Mouse (Mus musculus): ENCODE measurements around the gene Zfp771. TPM values are rescaled to one million over a fixed set of nuclear protein-coding genes. Genes with fewer than 3 reads are reported as not detected.
A peak's percentile ranks its signal among the peaks of the same experiment; 100 is the strongest.

The Zfp771 gene
- polyA plus RNA-seq, 1 experiment from 2014 or later, result 15.5 TPM

GRCm38 (mm10) chr7:127271093-127271492 lies 27.0 kb downstream of the Zfp771 start:
- TF ChIP-seq EP300 (IDR thresholded peaks at IDR 0.05; ENCODE audit: low read depth) (no peak), CTCF (IDR thresholded peaks at IDR 0.05; ENCODE audit: low read depth) (no peak)
- Histone ChIP-seq H3K27me3 (ENCODE audit: insufficient read depth, low read length) (no peaks in the 10 kb centered on the region), H3K9ac (replicated peaks) (peak overlapping the region; percentile 53), H3K4me1 (ENCODE audit: insufficient read depth) (peaks cover 11% of the 10 kb centered on the region; the same call in 1 of the 2 replicates), H3K4me2 (ENCODE audit: low read depth, low read length) (peak overlapping the region; percentile 96), H3K4me3 (ENCODE audit: low read depth, low read length) (peak overlapping the region; percentile 87), H3K27ac (ENCODE audit: low read depth) (peak overlapping the region; percentile 73), H3K36me3 (replicated peaks; ENCODE audit: insufficient read depth, low read length) (peaks cover 9% of the 10 kb centered on the region), H3K9me3 (ENCODE audit: low read length) (peaks cover 6% of the 10 kb centered on the region; the same call in 1 of the 2 replicates)
- ATAC-seq (no peak), DNase-seq (no peak)
- WGBS (ENCODE audit: insufficient replicate concordance), result 84% methylated on average over 4 of the region's 4 CpGs

GRCm38 (mm10) chr7:127272566-127272965 lies 28.5 kb downstream of the Zfp771 start:
- 79% methylated on average over 15 of the region's 15 CpGs for WGBS (ENCODE audit: insufficient replicate concordance)

GRCm38 (mm10) chr7:127273118-127273923 lies 29.2 kb downstream of the Zfp771 start:
- Histone ChIP-seq H3K4me1 (ENCODE audit: insufficient read depth) (peaks cover 18% of the 10 kb centered on the region), H3K36me3 (replicated peaks; ENCODE audit: insufficient read depth, low read length) (peaks cover 9% of the 10 kb centered on the region), H3K4me3 (ENCODE audit: low read depth, low read length) (peak overlapping the region; percentile 87), H3K9me3 (ENCODE audit: low read length) (peaks cover 4% of the 10 kb centered on the region; the same call in 1 of the 2 replicates), H3K27ac (ENCODE audit: low read depth) (peak overlapping the region; percentile 94), H3K9ac (replicated peaks) (peak overlapping the region; percentile 98), H3K4me2 (ENCODE audit: low read depth, low read length) (peak overlapping the region; percentile 96), H3K27me3 (ENCODE audit: insufficient read depth, low read length) (no peaks in the 10 kb centered on the region)
- ATAC-seq (peak; percentile 12), DNase-seq (peak; percentile 37)
- WGBS (ENCODE audit: insufficient replicate concordance), result 10% methylated on average over 41 of the region's 50 CpGs
- no peak for TF ChIP-seq CTCF (IDR thresholded peaks at IDR 0.05; ENCODE audit: low read depth)
- no peak for TF ChIP-seq EP300 (IDR thresholded peaks at IDR 0.05; ENCODE audit: low read depth)

More at GRCm38 (mm10) chr7:127272566-127272965, 28.5 kb downstream of the Zfp771 start:
- Histone ChIP-seq H3K9ac (replicated peaks) (peak overlapping the region; percentile 98), H3K36me3 (replicated peaks; ENCODE audit: insufficient read depth, low read length) (peaks cover 9% of the 10 kb centered on the region), H3K4me2 (ENCODE audit: low read depth, low read length) (peak overlapping the region; percentile 96), H3K4me3 (ENCODE audit: low read depth, low read length) (peak overlapping the region; percentile 87), H3K4me1 (ENCODE audit: insufficient read depth) (peaks cover 11% of the 10 kb centered on the region; the same call in 1 of the 2 replicates), H3K27me3 (ENCODE audit: insufficient read depth, low read length) (no peaks in the 10 kb centered on the region), H3K9me3 (ENCODE audit: low read length) (peaks cover 6% of the 10 kb centered on the region; the same call in 1 of the 2 replicates), H3K27ac (ENCODE audit: low read depth) (peak overlapping the region; percentile 94)
- DNase-seq (no peak), ATAC-seq (no peak)
- TF ChIP-seq EP300 (IDR thresholded peaks at IDR 0.05; ENCODE audit: low read depth) (no peak), CTCF (IDR thresholded peaks at IDR 0.05; ENCODE audit: low read depth) (no peak)

- peak within 1 kb of the TSS; percentile 96 for H3K4me2 ChIP-seq (ENCODE audit: low read depth, low read length)
- peaks cover 9% of the 10 kb centered on the region for H3K36me3 ChIP-seq (replicated peaks; ENCODE audit: insufficient read depth, low read length)
- ATAC-seq (peak; percentile 74), DNase-seq (peak; percentile 94)
- no peaks in the 10 kb centered on the region for H3K9me3 ChIP-seq (ENCODE audit: low read length)
- peaks cover 21% of the 10 kb centered on the region for H3K4me1 ChIP-seq (ENCODE audit: insufficient read depth)
- peak within 1 kb of the TSS; percentile 94 for H3K27ac ChIP-seq (ENCODE audit: low read depth)
- TF ChIP-seq CTCF (IDR thresholded peaks at IDR 0.05; ENCODE audit: low read depth) (no peak), EP300 (IDR thresholded peaks at IDR 0.05; ENCODE audit: low read depth) (peak; percentile 61)
- H3K4me3 ChIP-seq (ENCODE audit: low read depth, low read length), result peak within 1 kb of the TSS; percentile 87
- H3K27me3 ChIP-seq (ENCODE audit: insufficient read depth, low read length), result no peaks in the 10 kb centered on the region
- WGBS (ENCODE audit: insufficient replicate concordance), result 2% methylated on average over 39 of the region's 39 CpGs
- peak within 1 kb of the TSS; percentile 98 for H3K9ac ChIP-seq (replicated peaks)
Measured at GRCm38 (mm10) chr7:127273925-127274789, 30.1 kb downstream of the Zfp771 start, which contains the start of gene Sephs2. TSS of gene Sephs2 (minus strand) at chr7:127274055.

GRCm38 (mm10) chr7:127276519-127276961 lies 32.5 kb downstream of the Zfp771 start:
- peaks cover 18% of the 10 kb centered on the region for H3K4me1 ChIP-seq (ENCODE audit: insufficient read depth)
- WGBS (ENCODE audit: insufficient replicate concordance), result 56% methylated on average over 5 of the region's 5 CpGs

More at GRCm38 (mm10) chr7:127276519-127276961, 32.5 kb downstream of the Zfp771 start:
- DNase-seq (peak; percentile 67), ATAC-seq (peak; percentile 75)
- Histone ChIP-seq H3K36me3 (replicated peaks; ENCODE audit: insufficient read depth, low read length) (peaks cover 1% of the 10 kb centered on the region; the same call in 1 of the 2 replicates), H3K9me3 (ENCODE audit: low read length) (no peaks in the 10 kb centered on the region), H3K27me3 (ENCODE audit: insufficient read depth, low read length) (no peaks in the 10 kb centered on the region), H3K27ac (ENCODE audit: low read depth) (peak overlapping the region; percentile 94), H3K4me2 (ENCODE audit: low read depth, low read length) (peak overlapping the region; percentile 14; the same call in 1 of the 2 replicates), H3K9ac (replicated peaks) (peak overlapping the region; percentile 3), H3K4me3 (ENCODE audit: low read depth, low read length) (no peak overlapping the region)
- TF ChIP-seq EP300 (IDR thresholded peaks at IDR 0.05; ENCODE audit: low read depth) (peak; percentile 90), CTCF (IDR thresholded peaks at IDR 0.05; ENCODE audit: low read depth) (no peak)
